Mouse (Mus musculus) thymus, adult 2 months (tissue): Measurements from ENCODE around the gene Emg1. TPM values are rescaled to one million over a fixed set of nuclear protein-coding genes. Genes with fewer than 3 reads are reported as not detected.

Experiments
- DNase-seq: peaks from one replicate; pipeline ENCODE4 v3.0.0; 2021
- H3K27ac ChIP-seq: fragments of 200-500 bp; 2 replicates; pipeline ENCODE4 v1.5.1; 2012; ENCODE audit warnings: low read length, control low read depth; ENCODE audit not compliant: control insufficient read depth, insufficient read depth
- H3K27me3 ChIP-seq: fragments of 200-500 bp; 2 replicates; pipeline ENCODE4 v1.6.1; 2012; ENCODE audit warnings: mild to moderate bottlenecking, low read length, moderate library complexity, mixed read lengths; ENCODE audit not compliant: control insufficient read depth, insufficient read depth
- H3K36me3 ChIP-seq: fragments of 200-500 bp; 2 replicates; pipeline ENCODE4 v1.6.1; 2012; ENCODE audit warnings: mild to moderate bottlenecking, low read length, moderate library complexity; ENCODE audit not compliant: control insufficient read depth, insufficient read depth
- H3K4me1 ChIP-seq: fragments of 200-500 bp; replicated peaks from 2 replicates; pipeline ENCODE4 v1.6.1; 2012; ENCODE audit warnings: low read length; ENCODE audit not compliant: control insufficient read depth, insufficient read depth
- H3K4me3 ChIP-seq: fragments of 200-500 bp; 2 replicates; pipeline ENCODE4 v1.5.1; 2012; ENCODE audit warnings: mild to moderate bottlenecking, low read length, control low read depth, moderate library complexity; ENCODE audit not compliant: control insufficient read depth, insufficient read depth
- CTCF ChIP-seq: fragments of 200-500 bp; IDR thresholded peaks from 2 replicates; pipeline ENCODE4 v1.5.1; 2012; ENCODE audit warnings: mild to moderate bottlenecking, control low read depth, low read length, moderate library complexity, borderline replicate concordance; ENCODE audit not compliant: control insufficient read depth, poor library complexity, insufficient read depth; ENCODE audit errors: extremely low read depth
- POLR2A ChIP-seq: fragments of 200-500 bp; IDR thresholded peaks from 2 replicates; pipeline ENCODE4 v1.6.1; 2012; ENCODE audit warnings: mild to moderate bottlenecking, low read length, control low read depth, moderate library complexity; ENCODE audit not compliant: control insufficient read depth, poor library complexity, insufficient read depth; ENCODE audit errors: extremely low read depth
- WGBS: fragments of 180-500 bp; shearing (Covaris S2); methylation state at CpG from one replicate; pipeline ENCODE4 v1.1.7; 2018; 5-methylcytosine and 5-hydroxymethylcytosine counted together
- polyA plus RNA-seq: library from polyadenylated mRNA; depleted of rRNA; stranded (reverse); fragments of >200 nt; gene quantifications from 2 replicates; pipeline ENCODE4 v1.2.3, GENCODE M21; 2012

Gene Emg1
- polyA plus RNA-seq, 1 experiment: 210 TPM

GRCm38 (mm10) chr6:124701338-124701737 is 10.6 kb downstream of the Emg1 start:
- DNase-seq: peak; percentile 50
- H3K4me1 ChIP-seq: no peaks in the 10 kb centered on the region
- no peak overlapping the region for H3K27ac ChIP-seq
- no peak overlapping the region for H3K4me3 ChIP-seq
- no peaks in the 10 kb centered on the region for H3K27me3 ChIP-seq
- 94% methylated on average over 8 of the region's 8 CpGs for WGBS
- H3K36me3 ChIP-seq: peaks cover 45% of the 10 kb centered on the region
- TF ChIP-seq CTCF: no peak

DNA sequence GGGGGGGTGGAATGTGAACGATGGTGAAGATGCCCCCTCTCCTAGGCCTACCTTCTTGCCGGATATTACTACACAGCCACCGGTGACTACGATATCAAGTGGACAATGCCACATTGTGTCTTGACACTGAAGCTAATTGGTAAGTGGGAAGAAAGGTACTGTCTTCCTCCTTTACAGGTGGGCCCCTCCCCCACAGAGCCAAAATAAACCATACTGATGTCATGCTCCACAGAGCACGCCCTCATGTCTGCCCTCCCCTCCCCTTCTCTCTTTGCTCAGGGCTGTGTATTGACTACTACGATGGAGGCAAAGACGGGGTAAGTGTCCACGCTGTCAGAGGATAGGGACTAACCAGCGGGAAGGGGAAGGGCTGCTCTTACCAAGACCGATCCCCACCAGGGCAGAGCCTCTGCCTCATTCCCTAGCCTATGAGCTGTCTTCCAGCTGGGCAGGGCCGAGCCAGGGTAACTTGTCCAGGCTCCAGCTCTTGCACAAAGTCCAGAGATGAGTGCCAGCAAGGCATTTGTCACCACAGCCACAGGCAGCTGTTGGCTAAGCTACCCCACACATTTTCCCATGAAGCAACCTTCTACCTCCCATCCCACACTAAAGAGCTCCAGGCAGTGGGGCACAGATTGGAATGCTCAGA is 11.9 kb downstream of the Emg1 start:
- H3K4me1 ChIP-seq: no peaks in the 10 kb centered on the region
- H3K27ac ChIP-seq: no peak overlapping the region
- 90% methylated on average over 11 of the region's 11 CpGs for WGBS
- no peak for TF ChIP-seq CTCF
- no peak for TF ChIP-seq POLR2A
- DNase-seq: no peak
- H3K4me3 ChIP-seq: no peak overlapping the region
- H3K36me3 ChIP-seq: peaks cover 37% of the 10 kb centered on the region
- H3K27me3 ChIP-seq: no peaks in the 10 kb centered on the region

GRCm38 (mm10) chr6:124699366-124699765 is 12.6 kb downstream of the Emg1 start:
- 91% methylated on average over 4 of the region's 4 CpGs for WGBS
- peaks cover 29% of the 10 kb centered on the region for H3K36me3 ChIP-seq
- DNase-seq: no peak
- no peak overlapping the region for H3K27ac ChIP-seq
- H3K27me3 ChIP-seq: no peaks in the 10 kb centered on the region
- no peak for TF ChIP-seq CTCF
- TF ChIP-seq POLR2A: no peak
- no peak overlapping the region for H3K4me3 ChIP-seq
- H3K4me1 ChIP-seq: peaks cover 6% of the 10 kb centered on the region

DNA sequence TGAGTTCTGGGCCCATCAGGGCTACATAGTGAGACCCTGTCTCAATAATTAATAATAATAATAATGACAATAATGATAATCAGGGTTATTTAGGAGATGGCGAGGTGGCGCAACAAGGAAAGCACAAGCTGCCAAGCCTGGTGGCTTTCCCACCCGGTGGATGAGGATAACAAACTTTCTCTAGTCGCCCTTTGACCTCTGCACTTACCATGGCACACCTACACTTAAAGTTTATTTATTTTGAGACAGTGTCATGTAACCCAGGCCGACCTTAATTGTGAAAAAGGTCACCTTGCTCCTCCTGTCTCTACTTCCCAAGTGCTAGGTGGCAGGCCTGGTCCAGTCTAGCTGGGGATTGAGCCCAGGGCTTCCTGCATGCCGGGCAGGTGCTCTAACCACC is 13.2 kb downstream of the Emg1 start:
- TF ChIP-seq CTCF (no peak), POLR2A (no peak)
- Histone ChIP-seq H3K27me3 (no peaks in the 10 kb centered on the region), H3K4me3 (no peak overlapping the region), H3K27ac (no peak overlapping the region), H3K36me3 (peaks cover 23% of the 10 kb centered on the region), H3K4me1 (peaks cover 12% of the 10 kb centered on the region)
- WGBS: 95% methylated on average over 6 of the region's 6 CpGs
- no peak for DNase-seq

GRCm38 (mm10) chr6:124696441-124697150 is 15.4 kb downstream of the Emg1 start:
- TF ChIP-seq CTCF (no peak), POLR2A (no peak)
- Histone ChIP-seq H3K27ac (no peak overlapping the region), H3K36me3 (peaks cover 4% of the 10 kb centered on the region; the same call in 1 of the 2 replicates), H3K27me3 (no peaks in the 10 kb centered on the region), H3K4me1 (peaks cover 19% of the 10 kb centered on the region), H3K4me3 (no peak overlapping the region)
- DNase-seq: no peak
- WGBS: 97% methylated on average over 7 of the region's 7 CpGs

DNA sequence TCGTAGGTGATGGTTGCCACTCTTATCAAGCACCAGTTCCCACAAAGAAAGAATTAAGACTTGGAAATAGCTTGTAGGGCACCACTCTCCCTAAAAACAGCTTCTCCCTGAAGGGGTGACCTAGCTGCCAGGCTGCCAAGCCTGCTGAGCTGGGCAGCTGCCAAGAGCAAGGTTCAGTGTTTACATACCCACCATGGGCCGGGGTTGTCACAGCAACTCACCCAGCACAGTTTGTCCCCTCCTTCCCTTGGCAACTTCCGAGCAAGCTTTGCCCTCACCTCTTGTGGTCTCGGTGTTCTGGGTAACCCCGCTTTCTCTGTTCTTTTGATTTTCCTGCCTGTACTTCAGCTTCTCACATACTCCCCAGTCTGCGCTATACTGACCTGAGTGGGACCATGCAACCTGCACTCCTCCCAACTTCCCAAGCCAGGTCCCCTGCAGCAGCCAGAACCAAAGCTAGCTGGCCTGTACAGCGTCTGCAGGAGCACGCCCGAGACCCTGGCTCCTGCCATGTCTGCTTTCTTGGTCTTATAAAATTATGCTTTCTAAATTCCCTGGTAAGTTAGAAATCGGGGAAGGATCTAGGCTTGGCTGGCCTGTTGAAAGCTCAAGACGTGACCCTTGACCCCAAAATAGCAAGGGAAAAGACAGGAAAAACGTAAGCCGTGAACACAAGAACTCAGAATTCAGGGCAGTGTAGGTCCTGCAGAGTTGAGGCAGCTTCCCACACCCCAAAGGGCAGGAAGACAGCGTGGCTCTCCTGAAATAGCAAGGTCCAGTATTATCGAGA is 17.6 kb downstream of the Emg1 start:
- Histone ChIP-seq H3K4me1 (peaks cover 19% of the 10 kb centered on the region), H3K4me3 (no peak overlapping the region), H3K27me3 (no peaks in the 10 kb centered on the region), H3K27ac (peak overlapping the region; percentile 75), H3K36me3 (peaks cover 4% of the 10 kb centered on the region; the same call in 1 of the 2 replicates)
- DNase-seq: peak; percentile 57
- 37% methylated on average over 15 of the region's 15 CpGs for WGBS
- TF ChIP-seq POLR2A: no peak
- no peak for TF ChIP-seq CTCF
